Mouse (Mus musculus) C2C12 (cell line): ENCODE results near the gene Glt28d2.

ENCODE experiments used
- CEBPB ChIP-seq: IDR thresholded peaks from one replicate; pipeline ENCODE4 v1.6.1; 2011; ENCODE audit warnings: low read depth, mild to moderate bottlenecking, control low read depth, moderate library complexity
- CTCF ChIP-seq: IDR thresholded peaks from one replicate; pipeline ENCODE4 v1.5.1; 2011; ENCODE audit not compliant: control insufficient read depth, insufficient read depth, insufficient read length
- FOSL1 ChIP-seq: IDR thresholded peaks from one replicate; pipeline ENCODE4 v1.8.0; 2011; ENCODE audit warnings: mild to moderate bottlenecking, low read length; ENCODE audit not compliant: poor library complexity, insufficient read depth, severe bottlenecking
- MAX ChIP-seq: IDR thresholded peaks from one replicate; pipeline ENCODE4 v1.6.1; 2011; ENCODE audit warnings: mild to moderate bottlenecking, control low read depth
- MYOD1 ChIP-seq: IDR thresholded peaks from one replicate; pipeline ENCODE4 v1.6.1; 2011; ENCODE audit warnings: low read depth; ENCODE audit not compliant: control insufficient read depth, insufficient read length
- MYOG ChIP-seq: IDR thresholded peaks from one replicate; pipeline ENCODE4 v1.6.1; 2011; ENCODE audit not compliant: control insufficient read depth, insufficient read length; ENCODE audit errors: extremely low read depth
- USF1 ChIP-seq: IDR thresholded peaks from one replicate; pipeline ENCODE4 v1.6.1; 2011; ENCODE audit warnings: low read depth, mild to moderate bottlenecking, control low read depth, moderate library complexity

DNA sequence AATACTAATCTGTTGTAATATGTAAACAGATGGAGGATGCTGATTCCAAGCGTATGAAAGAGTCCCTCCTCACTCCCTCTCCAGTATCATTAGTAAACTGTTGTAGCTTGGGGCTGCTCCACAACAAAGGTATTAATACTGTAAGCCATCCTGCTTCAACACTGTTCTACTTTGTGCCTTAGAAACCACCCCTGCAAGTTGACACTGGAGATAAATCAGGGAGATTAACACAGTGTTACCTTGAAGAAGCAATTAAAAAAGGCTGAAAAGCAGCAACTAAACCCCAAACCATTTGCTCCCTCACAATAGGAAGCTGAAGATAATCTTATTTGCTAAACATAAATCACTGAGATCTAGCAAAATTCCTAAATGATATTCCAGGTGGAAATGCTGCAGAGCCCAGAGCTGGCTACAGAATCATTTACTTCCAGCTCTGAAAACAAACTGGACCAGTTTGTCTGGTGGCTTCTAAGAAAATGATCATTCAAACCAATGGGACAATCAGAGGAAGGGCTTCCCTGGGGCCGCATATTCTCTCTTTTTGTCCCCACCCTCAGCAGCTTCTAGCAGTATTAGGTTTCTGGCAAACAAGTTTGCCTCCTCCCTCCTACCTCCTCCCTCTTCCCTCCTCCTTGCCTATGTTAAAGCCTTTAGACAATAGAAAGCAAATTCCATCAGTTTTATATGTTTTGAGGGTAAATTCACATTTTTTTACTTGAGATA is 45.7 kb downstream of the Glt28d2 start:
- TF ChIP-seq CTCF (no peak), MYOG (no peak), USF1 (no peak), CEBPB (no peak), FOSL1 (no peak), MAX (no peak), MYOD1 (no peak)
